In genomic region chr2:28530311-28530710, GRCm38 (mm10) we compare ENCODE assay signal across 14 mouse cellular contexts. TPM values are rescaled to one million over a fixed set of nuclear protein-coding genes. Genes with fewer than 3 reads are reported as not detected.
DNase-seq lines count a peak whose midpoint lies in the region; ATAC-seq lines count a peak whose summit lies in the region.
"Had no signal": no experiment of that assay in that cellular context is flagged by ENCODE, and none has a peak within 500 bp of the region (broad histone marks: within the 10 kb centered on the region; RNA-seq: fewer than 3 reads in every experiment).

No protein-coding gene starts in this region.

- 0 out of 2 replicates have a peak, but pooled peaks cover 6% of the 10 kb centered on the region for H3K27me3 ChIP-seq in hindbrain, embryonic 10.5 days (ENCODE audit: insufficient read depth, poor library complexity, severe bottlenecking)
- H3K27me3 ChIP-seq in hindbrain, embryonic 16.5 days (replicated peaks; ENCODE audit: control insufficient read depth, insufficient read depth, low read length): no peaks in the 10 kb centered on the region
- no peaks in the 10 kb centered on the region for H3K27me3 ChIP-seq in neural tube, embryonic 13.5 days
- H3K27me3 ChIP-seq in hindbrain, embryonic 13.5 days: no peaks in the 10 kb centered on the region
- H3K27me3 ChIP-seq in liver, embryonic 11.5 days (replicated peaks; ENCODE audit: control insufficient read depth, insufficient read depth, low read length): peaks cover 5% of the 10 kb centered on the region

- H3K4me2 ChIP-seq in hindbrain, embryonic 16.5 days (ENCODE audit: low read length): no peak overlapping the region
- H3K4me2 ChIP-seq in neural tube, embryonic 13.5 days: no peak overlapping the region
- H3K4me2 ChIP-seq in hindbrain, embryonic 13.5 days: no peak overlapping the region
- H3K4me2 ChIP-seq in liver, embryonic 11.5 days: no peak overlapping the region

- DNase-seq in hindbrain, embryonic 10.5 days (ENCODE audit: low spot score): no peak
- no peak for DNase-seq in neural tube, embryonic 10.5 days (ENCODE audit: extremely low spot score, low spot score)
- DNase-seq in adrenal gland, adult 8-10 months: no peak
- no peak for DNase-seq in liver, embryonic 11.5 days (ENCODE audit: low spot score)
- DNase-seq: adrenal gland, postnatal 36 days; embryo, embryonic 11 days; forebrain, postnatal 0 days; layer of hippocampus, adult 9-11 months; liver had no signal

- peaks cover 97% of the 10 kb centered on the region for H3K4me1 ChIP-seq in hindbrain, embryonic 10.5 days (replicated peaks)
- H3K4me1 ChIP-seq in hindbrain, embryonic 16.5 days (ENCODE audit: control insufficient read depth, insufficient read depth, low read depth, low read length): peaks cover 76% of the 10 kb centered on the region
- H3K4me1 ChIP-seq in neural tube, embryonic 13.5 days (replicated peaks): peaks cover 100% of the 10 kb centered on the region
- peaks cover 99% of the 10 kb centered on the region for H3K4me1 ChIP-seq in hindbrain, embryonic 13.5 days (replicated peaks)
- H3K4me1 ChIP-seq in liver, embryonic 11.5 days (replicated peaks; ENCODE audit: control insufficient read depth, insufficient read depth, low read length): peaks cover 32% of the 10 kb centered on the region

- no peak for ATAC-seq in hindbrain, embryonic 16.5 days
- no peak for ATAC-seq in neural tube, embryonic 13.5 days (ENCODE audit: low read depth)
- ATAC-seq in hindbrain, embryonic 13.5 days (ENCODE audit: low FRiP score): no peak
- ATAC-seq in liver, embryonic 11.5 days (replicated peaks; ENCODE audit: low FRiP score): no peak
- ATAC-seq: forebrain, postnatal 0 days; intestine, embryonic 16.5 days; lung, postnatal 0 days had no signal

- H3K27ac ChIP-seq in hindbrain, embryonic 10.5 days: peak overlapping the region; percentile 69
- no peak overlapping the region for H3K27ac ChIP-seq in hindbrain, embryonic 16.5 days (ENCODE audit: low read depth, low read length)
- H3K27ac ChIP-seq in neural tube, embryonic 13.5 days (replicated peaks): peak overlapping the region; percentile 54; the same call in 1 of the 2 replicates
- H3K27ac ChIP-seq in hindbrain, embryonic 13.5 days: 0 out of 2 replicates have a peak overlapping the region, but pooled peaks have one; percentile 8
- H3K27ac ChIP-seq in liver, embryonic 11.5 days (ENCODE audit: low read depth, low read length): no peak overlapping the region

- H3K36me3 ChIP-seq in hindbrain, embryonic 10.5 days: no peaks in the 10 kb centered on the region
- H3K36me3 ChIP-seq in hindbrain, embryonic 16.5 days (ENCODE audit: control insufficient read depth, insufficient read depth, low read length): no peaks in the 10 kb centered on the region
- no peaks in the 10 kb centered on the region for H3K36me3 ChIP-seq in neural tube, embryonic 13.5 days
- H3K36me3 ChIP-seq in hindbrain, embryonic 13.5 days: no peaks in the 10 kb centered on the region; the same call in 1 of the 2 replicates
- H3K36me3 ChIP-seq in liver, embryonic 11.5 days (ENCODE audit: control insufficient read depth, insufficient read depth, low read length): no peaks in the 10 kb centered on the region

- H3K4me3 ChIP-seq in hindbrain, embryonic 10.5 days: no peak overlapping the region
- no peak overlapping the region for H3K4me3 ChIP-seq in hindbrain, embryonic 16.5 days (ENCODE audit: low read length)
- no peak overlapping the region for H3K4me3 ChIP-seq in neural tube, embryonic 13.5 days
- no peak overlapping the region for H3K4me3 ChIP-seq in hindbrain, embryonic 13.5 days
- no peak overlapping the region for H3K4me3 ChIP-seq in liver, embryonic 11.5 days (ENCODE audit: low read depth, low read length)

- 64% methylated on average over 7 of the region's 7 CpGs for WGBS in hindbrain, embryonic 10.5 days
- WGBS in hindbrain, embryonic 16.5 days: 53% methylated on average over 7 of the region's 7 CpGs
- 62% methylated on average over 7 of the region's 7 CpGs for WGBS in neural tube, embryonic 13.5 days
- WGBS in hindbrain, embryonic 13.5 days: 58% methylated on average over 7 of the region's 7 CpGs
- 77% methylated on average over 7 of the region's 7 CpGs for WGBS in liver, embryonic 11.5 days

- H3K9me3 ChIP-seq in hindbrain, embryonic 10.5 days: no peaks in the 10 kb centered on the region
- no peaks in the 10 kb centered on the region for H3K9me3 ChIP-seq in hindbrain, embryonic 16.5 days (ENCODE audit: control insufficient read depth, low read length)
- H3K9me3 ChIP-seq in neural tube, embryonic 13.5 days: no peaks in the 10 kb centered on the region
- H3K9me3 ChIP-seq in hindbrain, embryonic 13.5 days: no peaks in the 10 kb centered on the region
- no peaks in the 10 kb centered on the region for H3K9me3 ChIP-seq in liver, embryonic 11.5 days (ENCODE audit: control insufficient read depth, low read length)

- no peak overlapping the region for H3K9ac ChIP-seq in hindbrain, embryonic 16.5 days (ENCODE audit: low read depth, low read length)
- H3K9ac ChIP-seq in neural tube, embryonic 13.5 days: 0 out of 2 replicates have a peak overlapping the region, but pooled peaks have one; percentile 34
- peak overlapping the region; percentile 14 for H3K9ac ChIP-seq in hindbrain, embryonic 13.5 days
- no peak overlapping the region for H3K9ac ChIP-seq in liver, embryonic 11.5 days (ENCODE audit: low read depth, low read length)
- H3K9ac ChIP-seq: forebrain, postnatal 0 days had no signal

RNA-seq across cellular contexts. Expression of gene Ralgds, which starts 17.4 kb away (rescaled TPM):
- 48.5 and 67.5 TPM in 2 replicates for polyA plus RNA-seq in hindbrain, embryonic 10.5 days (2016; fragmentation: Nextera tagmentation; extraction: Ambion mirVana)
- 75.0 and 84.9 TPM in 2 replicates for polyA plus RNA-seq in hindbrain, embryonic 16.5 days (2015; fragmentation: Nextera tagmentation; extraction: Ambion mirVana)
- polyA plus RNA-seq in neural tube, embryonic 13.5 days (2015; fragmentation: Nextera tagmentation; extraction: Ambion mirVana): 86.3 and 90.7 TPM in 2 replicates
- polyA plus RNA-seq in hindbrain, embryonic 13.5 days (2015; fragmentation: Nextera tagmentation; extraction: Ambion mirVana): 78.9 and 87.9 TPM in 2 replicates
- total RNA-seq in adrenal gland, adult 8-10 months (2022): 10 to 100 TPM; 33.3 to 51.0 (median 38.6) TPM
- polyA plus RNA-seq in liver, embryonic 11.5 days (2014; fragmentation: Nextera tagmentation; extraction: Ambion mirVana): 11.3 and 12.9 TPM in 2 replicates

RNA-seq across cellular contexts. Expression of gene Gm10134, which starts 24.4 kb away (rescaled TPM):
- polyA plus RNA-seq in hindbrain, embryonic 10.5 days (2016; fragmentation: Nextera tagmentation; extraction: Ambion mirVana): 0.70 TPM in 1 of 2 replicates, not detected in the other
- polyA plus RNA-seq in hindbrain, embryonic 16.5 days (2015; fragmentation: Nextera tagmentation; extraction: Ambion mirVana): 2.5 and 2.6 TPM in 2 replicates
- 2.6 and 4.0 TPM in 2 replicates for polyA plus RNA-seq in neural tube, embryonic 13.5 days (2015; fragmentation: Nextera tagmentation; extraction: Ambion mirVana)
- 2.1 and 3.6 TPM in 2 replicates for polyA plus RNA-seq in hindbrain, embryonic 13.5 days (2015; fragmentation: Nextera tagmentation; extraction: Ambion mirVana)
- total RNA-seq in adrenal gland, adult 8-10 months (2022): 1 to 10 TPM; 3.0 to 5.1 (median 4.7) TPM
- polyA plus RNA-seq in liver, embryonic 11.5 days (2014; fragmentation: Nextera tagmentation; extraction: Ambion mirVana): 0.73 and 0.78 TPM in 2 replicates
- total RNA-seq: forebrain, postnatal 0 days had no signal

RNA-seq across cellular contexts. Expression of gene Cel, which starts 32.9 kb away (rescaled TPM):
- polyA plus RNA-seq in hindbrain, embryonic 10.5 days (2016; fragmentation: Nextera tagmentation; extraction: Ambion mirVana): not detected in 2 replicates
- polyA plus RNA-seq in hindbrain, embryonic 16.5 days (2015; fragmentation: Nextera tagmentation; extraction: Ambion mirVana): not detected in 2 replicates
- not detected in 2 replicates for polyA plus RNA-seq in neural tube, embryonic 13.5 days (2015; fragmentation: Nextera tagmentation; extraction: Ambion mirVana)
- 0.08 and 0.13 TPM in 2 replicates for polyA plus RNA-seq in hindbrain, embryonic 13.5 days (2015; fragmentation: Nextera tagmentation; extraction: Ambion mirVana)
- total RNA-seq in adrenal gland, adult 8-10 months (2022): not detected
- not detected in 2 replicates for polyA plus RNA-seq in liver, embryonic 11.5 days (2014; fragmentation: Nextera tagmentation; extraction: Ambion mirVana)
- total RNA-seq: adrenal gland, postnatal 36 days; forebrain, postnatal 0 days had no signal
- polyA plus RNA-seq: forebrain, postnatal 0 days; lung, postnatal 0 days had no signal

RNA-seq across cellular contexts. Expression of gene Gbgt1, which starts 33.6 kb away (rescaled TPM):
- 0.14 TPM in 1 of 2 replicates, not detected in the other for polyA plus RNA-seq in hindbrain, embryonic 10.5 days (2016; fragmentation: Nextera tagmentation; extraction: Ambion mirVana)
- 1.7 and 2.0 TPM in 2 replicates for polyA plus RNA-seq in hindbrain, embryonic 16.5 days (2015; fragmentation: Nextera tagmentation; extraction: Ambion mirVana)
- 1.6 and 1.7 TPM in 2 replicates for polyA plus RNA-seq in neural tube, embryonic 13.5 days (2015; fragmentation: Nextera tagmentation; extraction: Ambion mirVana)
- 0.52 and 1.0 TPM in 2 replicates for polyA plus RNA-seq in hindbrain, embryonic 13.5 days (2015; fragmentation: Nextera tagmentation; extraction: Ambion mirVana)
- 10 to 100 TPM in 1 of 4 experiments, 1 to 10 TPM in 3; 4.8 to 12.6 (median 6.7) TPM for total RNA-seq in adrenal gland, adult 8-10 months (2022)
- polyA plus RNA-seq in liver, embryonic 11.5 days (2014; fragmentation: Nextera tagmentation; extraction: Ambion mirVana): 0.22 and 0.32 TPM in 2 replicates

RNA-seq across cellular contexts. Expression of gene Gtf3c5, which starts 53.2 kb away (rescaled TPM):
- polyA plus RNA-seq in hindbrain, embryonic 10.5 days (2016; fragmentation: Nextera tagmentation; extraction: Ambion mirVana): 59.8 and 61.0 TPM in 2 replicates
- polyA plus RNA-seq in hindbrain, embryonic 16.5 days (2015; fragmentation: Nextera tagmentation; extraction: Ambion mirVana): 39.5 and 44.1 TPM in 2 replicates
- 42.1 and 43.5 TPM in 2 replicates for polyA plus RNA-seq in neural tube, embryonic 13.5 days (2015; fragmentation: Nextera tagmentation; extraction: Ambion mirVana)
- polyA plus RNA-seq in hindbrain, embryonic 13.5 days (2015; fragmentation: Nextera tagmentation; extraction: Ambion mirVana): 40.8 and 46.8 TPM in 2 replicates
- total RNA-seq in adrenal gland, adult 8-10 months (2022): 10 to 100 TPM; 21.4 to 26.3 (median 23.4) TPM
- polyA plus RNA-seq in liver, embryonic 11.5 days (2014; fragmentation: Nextera tagmentation; extraction: Ambion mirVana): 30.8 and 32.9 TPM in 2 replicates

Comparison
In these comparisons a context has a peak if more than half of its experiments do, and no peak if none do; other contexts are left out.
1. H3K27ac ChIP-seq: peak in hindbrain, embryonic 10.5 days (single experiment), neural tube, embryonic 13.5 days (single experiment) and hindbrain, embryonic 13.5 days (single experiment); none in hindbrain, embryonic 16.5 days (single experiment) and liver, embryonic 11.5 days (single experiment).
2. H3K9ac ChIP-seq: peak in neural tube, embryonic 13.5 days (single experiment) and hindbrain, embryonic 13.5 days (single experiment); none in hindbrain, embryonic 16.5 days (single experiment) and liver, embryonic 11.5 days (single experiment).